Mouse (Mus musculus): Measurements from ENCODE around the gene Grik5.

DNA sequence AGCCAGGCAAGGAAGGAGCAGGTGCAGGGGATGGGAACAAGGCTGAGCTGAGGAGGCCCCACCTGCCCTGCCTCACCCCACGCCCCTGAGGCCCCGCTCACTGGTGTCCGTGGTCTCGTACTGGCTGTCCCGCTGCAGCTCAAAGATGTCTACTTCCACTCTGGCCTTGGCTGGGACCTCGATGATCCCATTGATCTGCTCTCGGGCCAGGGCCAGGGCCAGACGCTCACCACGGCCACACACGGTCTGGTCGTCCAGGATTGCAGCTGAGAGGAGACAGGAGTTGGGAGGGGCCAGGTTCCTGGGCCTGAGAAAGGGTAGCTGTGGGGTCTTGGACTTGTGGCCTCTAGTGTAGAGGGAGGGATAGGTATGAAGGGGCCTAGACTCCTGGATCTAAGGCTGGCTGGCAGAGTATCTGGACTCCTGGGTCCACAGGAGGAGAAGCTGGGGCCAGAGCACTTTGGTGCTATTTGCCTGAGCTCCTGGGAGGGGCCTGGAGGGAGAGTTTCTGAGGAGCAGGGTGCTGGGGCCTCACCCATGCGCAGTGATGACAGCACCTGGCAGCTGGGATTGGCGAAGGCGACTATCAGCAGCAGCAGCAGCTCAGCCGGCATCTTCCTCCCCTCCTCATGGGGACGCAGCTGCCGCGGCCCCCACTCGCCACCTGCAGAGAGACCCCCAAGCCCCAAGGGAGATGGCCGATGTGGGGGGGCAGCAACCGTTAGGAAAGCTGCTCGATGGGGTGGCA lies 4.1 kb downstream of the Grik5 start:
- TF ChIP-seq CTCF (IDR thresholded peaks at IDR 0.05; ENCODE audit: insufficient read depth, low read length) (no peak), POLR2A (IDR thresholded peaks at IDR 0.05; ENCODE audit: borderline replicate concordance, extremely low read depth, low read depth, low read length) (no peak)

All from lung, adult 2 months (tissue).